Mouse (Mus musculus): ENCODE results near the gene Lrrc73. TPM values are rescaled to one million over a fixed set of nuclear protein-coding genes. Genes with fewer than 3 reads are reported as not detected.
A peak's percentile ranks its signal among the peaks of the same experiment; 100 is the strongest.

Lrrc73 gene
- 6.8 TPM in 2 replicates for polyA plus RNA-seq (2012; rRNA removed)

DNA sequence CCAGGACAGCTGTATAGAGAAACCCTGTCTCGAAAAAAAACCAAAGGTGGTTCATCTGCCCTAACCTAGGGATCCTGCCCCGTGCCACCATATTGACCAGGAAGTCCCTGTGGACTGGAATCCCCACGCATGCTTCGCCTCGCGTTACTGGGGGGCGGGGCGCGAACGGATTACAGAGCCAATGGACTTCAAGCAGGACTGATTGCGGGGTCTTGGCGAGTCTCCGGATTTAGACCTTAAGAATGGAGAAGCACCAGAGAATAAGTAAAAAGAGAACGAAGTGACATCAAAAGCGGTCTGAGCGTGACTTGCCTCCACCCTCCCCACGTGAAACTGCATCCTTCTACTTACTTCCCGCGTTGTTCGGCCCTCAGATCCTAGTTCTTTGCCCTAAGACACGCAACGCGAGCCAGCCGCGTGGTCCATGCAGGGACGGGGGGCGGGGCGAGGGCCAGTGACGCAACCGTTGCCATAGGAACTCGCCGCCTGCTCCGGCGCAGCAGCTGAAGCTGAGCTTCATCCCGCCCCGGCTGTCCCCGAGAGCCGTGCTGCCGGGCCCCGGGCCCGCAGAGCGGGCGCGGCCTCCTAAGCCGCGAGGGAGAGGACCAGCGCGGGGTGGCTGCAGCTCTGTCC is at the start of gene Lrrc73:
TSS of gene Lrrc73 (plus strand) at position 80 of the 633 bp plus-strand sequence.
- peak; percentile 47; the same call in 1 of the 2 replicates for TF ChIP-seq POLR2A (IDR thresholded peaks at IDR 0.05; ENCODE audit: borderline replicate concordance, extremely low read depth, low read depth, low read length)
- TF ChIP-seq CTCF (IDR thresholded peaks at IDR 0.05; ENCODE audit: insufficient read depth, low read length): no peak
- 2% methylated on average over 45 of the region's 48 CpGs for WGBS
- DNase-seq: peak; percentile 89

DNA sequence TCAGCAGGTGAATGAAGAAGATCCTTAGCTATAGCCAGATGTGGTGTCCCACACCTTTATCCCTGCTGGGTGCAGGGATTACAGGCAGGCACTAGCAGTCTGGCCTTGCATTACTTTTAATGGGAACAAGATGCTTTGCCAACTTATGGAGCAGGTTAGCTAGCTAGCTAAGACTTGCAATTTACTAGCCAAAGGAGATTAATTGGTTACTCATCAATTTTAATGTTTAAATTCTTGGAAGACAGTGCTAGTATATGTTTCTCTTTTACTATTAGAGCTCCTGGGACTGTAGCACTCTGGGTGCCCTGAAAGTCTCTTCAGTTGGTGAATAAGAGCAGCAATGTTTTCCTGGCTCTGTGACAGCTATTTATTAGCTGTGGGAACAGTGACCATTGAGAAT is 46.7 kb upstream of the Lrrc73 start:
- DNase-seq: no peak
- no peak for TF ChIP-seq POLR2A (IDR thresholded peaks at IDR 0.05; ENCODE audit: borderline replicate concordance, extremely low read depth, low read depth, low read length)
- no peak for TF ChIP-seq CTCF (IDR thresholded peaks at IDR 0.05; ENCODE audit: insufficient read depth, low read length)
- Histone ChIP-seq H3K4me3 (replicated peaks; ENCODE audit: extremely low read depth, low read depth, low read length) (no peak overlapping the region), H3K4me1 (ENCODE audit: control insufficient read depth, insufficient read depth, low read length) (peaks cover 2% of the 10 kb centered on the region; the same call in 1 of the 2 replicates)

More for the DNA sequence above, at the start of gene Lrrc73:
- H3K4me3 ChIP-seq (replicated peaks; ENCODE audit: extremely low read depth, low read depth, low read length): peak within 1 kb of the TSS; percentile 62
- H3K4me1 ChIP-seq (ENCODE audit: control insufficient read depth, insufficient read depth, low read length): peaks cover 15% of the 10 kb centered on the region

DNA sequence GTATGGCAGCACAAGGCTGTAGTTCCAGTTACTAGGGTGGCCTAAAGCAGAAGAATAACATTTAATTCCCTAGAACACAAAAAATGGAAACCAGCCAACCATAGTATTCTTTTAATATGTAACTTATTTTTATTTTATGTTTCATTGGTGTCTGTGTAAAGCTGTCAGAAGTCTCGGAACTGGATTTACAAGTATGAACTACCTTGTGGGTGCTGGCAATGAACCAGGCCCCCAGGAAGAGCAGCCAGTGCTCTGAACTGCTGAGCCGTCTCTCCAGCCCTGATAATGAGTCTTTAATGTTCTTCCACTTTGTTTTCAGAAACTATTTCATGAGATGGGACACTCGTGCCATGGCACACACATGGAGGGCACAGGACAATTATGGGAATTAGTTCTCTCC is 42.8 kb upstream of the Lrrc73 start:
- TF ChIP-seq CTCF (IDR thresholded peaks at IDR 0.05; ENCODE audit: insufficient read depth, low read length) (no peak), POLR2A (IDR thresholded peaks at IDR 0.05; ENCODE audit: borderline replicate concordance, extremely low read depth, low read depth, low read length) (no peak)
- 82% methylated on average over 3 of the region's 3 CpGs for WGBS
- DNase-seq: no peak
- H3K4me1 ChIP-seq (ENCODE audit: control insufficient read depth, insufficient read depth, low read length): no peaks in the 10 kb centered on the region
- H3K4me3 ChIP-seq (replicated peaks; ENCODE audit: extremely low read depth, low read depth, low read length): no peak overlapping the region

DNA sequence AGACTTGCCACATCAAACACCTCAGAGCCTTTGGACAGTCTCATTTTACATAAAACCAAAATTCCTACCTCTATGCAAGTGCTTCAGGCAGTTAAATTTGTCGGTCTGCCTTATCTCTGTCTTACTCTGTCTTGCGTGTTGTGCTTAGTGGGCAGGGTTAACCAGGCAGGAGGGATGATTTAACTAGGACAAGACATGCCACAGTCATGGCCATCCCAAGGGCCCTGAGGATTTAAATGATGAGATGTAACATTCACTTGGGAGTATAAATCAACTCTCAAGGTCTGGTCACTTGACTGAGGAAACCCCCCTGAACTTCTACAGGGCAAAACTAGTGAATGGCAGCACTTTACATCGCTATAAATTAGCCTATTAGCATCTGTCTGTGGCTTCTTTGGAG is 31.7 kb upstream of the Lrrc73 start:
- 87% methylated on average over 3 of the region's 3 CpGs for WGBS
- DNase-seq: no peak
- no peaks in the 10 kb centered on the region; the same call in 1 of the 2 replicates for H3K4me1 ChIP-seq (ENCODE audit: control insufficient read depth, insufficient read depth, low read length)
- TF ChIP-seq POLR2A (IDR thresholded peaks at IDR 0.05; ENCODE audit: borderline replicate concordance, extremely low read depth, low read depth, low read length): no peak
- no peak for TF ChIP-seq CTCF (IDR thresholded peaks at IDR 0.05; ENCODE audit: insufficient read depth, low read length)
- no peak overlapping the region for H3K4me3 ChIP-seq (replicated peaks; ENCODE audit: extremely low read depth, low read depth, low read length)

DNA sequence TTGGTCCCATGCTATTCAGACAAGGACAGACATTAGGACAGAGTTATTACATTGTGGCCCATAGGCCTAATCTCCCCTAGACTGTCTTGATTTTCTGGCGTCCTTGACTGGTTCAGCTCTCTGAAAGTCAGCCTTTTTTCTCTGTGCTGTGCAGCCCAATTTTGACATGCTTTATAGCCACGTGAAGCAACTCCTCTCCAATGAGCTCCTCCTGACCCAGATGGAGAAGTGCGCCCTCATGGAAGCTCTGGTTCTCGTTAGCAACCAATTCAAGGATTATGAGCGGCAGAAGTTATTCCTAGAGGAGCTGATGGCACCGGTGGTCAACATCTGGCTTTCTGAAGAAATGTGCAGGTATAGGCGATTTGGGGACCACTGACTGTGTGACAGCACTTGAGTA is 25.8 kb upstream of the Lrrc73 start:
- WGBS: 91% methylated on average over 7 of the region's 7 CpGs
- no peaks in the 10 kb centered on the region for H3K4me1 ChIP-seq (ENCODE audit: control insufficient read depth, insufficient read depth, low read length)
- TF ChIP-seq POLR2A (IDR thresholded peaks at IDR 0.05; ENCODE audit: borderline replicate concordance, extremely low read depth, low read depth, low read length) (no peak), CTCF (IDR thresholded peaks at IDR 0.05; ENCODE audit: insufficient read depth, low read length) (no peak)
- no peak for DNase-seq
- no peak overlapping the region for H3K4me3 ChIP-seq (replicated peaks; ENCODE audit: extremely low read depth, low read depth, low read length)

DNA sequence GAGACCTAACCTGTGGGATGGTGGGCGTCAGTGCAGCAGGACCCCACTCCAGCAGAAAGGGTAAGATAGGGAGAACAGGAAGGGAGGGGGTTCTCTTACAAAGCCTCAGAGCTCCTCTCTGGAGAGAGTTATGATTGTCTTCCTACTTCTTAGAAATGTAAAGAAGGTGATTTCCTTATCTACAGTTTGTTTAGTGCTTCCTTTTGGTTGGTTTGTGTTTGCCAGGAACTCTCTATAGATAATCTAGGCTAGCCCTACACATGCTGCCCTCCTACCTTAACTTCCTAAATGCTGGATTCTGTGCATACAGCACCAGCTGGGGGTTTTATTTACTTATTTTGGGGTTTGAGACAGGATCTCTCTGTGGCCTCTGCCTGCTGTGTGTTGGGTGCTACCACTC is 17.3 kb upstream of the Lrrc73 start:
- no peaks in the 10 kb centered on the region for H3K4me1 ChIP-seq (ENCODE audit: control insufficient read depth, insufficient read depth, low read length)
- no peak overlapping the region for H3K4me3 ChIP-seq (replicated peaks; ENCODE audit: extremely low read depth, low read depth, low read length)
- 78% methylated on average over 1 of the region's 1 CpGs for whole genome bisulfite sequencing
- DNase-seq: no peak
- TF ChIP-seq CTCF (IDR thresholded peaks at IDR 0.05; ENCODE audit: insufficient read depth, low read length) (no peak), POLR2A (IDR thresholded peaks at IDR 0.05; ENCODE audit: borderline replicate concordance, extremely low read depth, low read depth, low read length) (no peak)

DNA sequence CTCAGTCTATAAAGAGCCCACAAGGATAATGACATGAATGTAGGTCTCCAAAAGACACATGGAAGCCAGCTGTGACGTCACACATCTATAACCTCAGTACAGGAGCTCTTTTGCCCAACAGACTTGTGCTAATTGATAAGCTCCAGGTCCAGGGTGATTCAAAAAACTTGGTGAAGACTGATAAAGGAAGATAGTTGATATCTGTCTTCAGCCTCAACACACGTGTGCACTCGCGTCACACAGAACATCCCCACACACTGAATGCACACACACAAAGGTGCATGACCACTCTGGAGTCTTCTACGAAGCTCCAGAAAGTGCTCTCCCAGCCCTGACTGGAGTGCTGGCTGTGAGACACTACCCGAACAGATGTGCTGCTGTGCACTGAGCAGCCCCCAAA is 16.3 kb upstream of the Lrrc73 start:
- 90% methylated on average over 6 of the region's 6 CpGs for WGBS
- Histone ChIP-seq H3K4me1 (ENCODE audit: control insufficient read depth, insufficient read depth, low read length) (no peaks in the 10 kb centered on the region), H3K4me3 (replicated peaks; ENCODE audit: extremely low read depth, low read depth, low read length) (no peak overlapping the region)
- no peak for DNase-seq
- no peak for TF ChIP-seq CTCF (IDR thresholded peaks at IDR 0.05; ENCODE audit: insufficient read depth, low read length)

DNA sequence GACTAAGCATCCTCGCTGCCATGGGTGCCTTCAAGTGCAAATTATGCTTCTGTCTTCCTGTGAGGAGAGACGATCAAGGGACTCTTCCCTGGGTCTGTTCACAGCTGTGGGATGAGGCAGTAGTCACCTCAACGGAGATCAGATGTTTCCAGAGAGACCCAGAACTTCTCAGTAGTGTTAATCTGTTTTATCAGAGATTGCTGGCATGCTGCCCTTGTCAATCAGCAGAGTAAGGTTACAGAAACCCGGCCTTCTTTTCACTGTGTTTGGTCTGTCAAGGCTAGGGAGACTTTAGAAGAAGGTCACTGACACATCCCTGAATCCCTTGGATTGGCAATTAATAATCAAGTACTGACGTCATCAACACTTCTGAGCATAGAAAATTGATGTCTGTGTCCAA is 15.9 kb upstream of the Lrrc73 start:
- no peaks in the 10 kb centered on the region for H3K4me1 ChIP-seq (ENCODE audit: control insufficient read depth, insufficient read depth, low read length)
- no peak for DNase-seq
- no peak overlapping the region for H3K4me3 ChIP-seq (replicated peaks; ENCODE audit: extremely low read depth, low read depth, low read length)
- WGBS: 79% methylated on average over 5 of the region's 5 CpGs
- TF ChIP-seq POLR2A (IDR thresholded peaks at IDR 0.05; ENCODE audit: borderline replicate concordance, extremely low read depth, low read depth, low read length) (no peak), CTCF (IDR thresholded peaks at IDR 0.05; ENCODE audit: insufficient read depth, low read length) (no peak)

DNA sequence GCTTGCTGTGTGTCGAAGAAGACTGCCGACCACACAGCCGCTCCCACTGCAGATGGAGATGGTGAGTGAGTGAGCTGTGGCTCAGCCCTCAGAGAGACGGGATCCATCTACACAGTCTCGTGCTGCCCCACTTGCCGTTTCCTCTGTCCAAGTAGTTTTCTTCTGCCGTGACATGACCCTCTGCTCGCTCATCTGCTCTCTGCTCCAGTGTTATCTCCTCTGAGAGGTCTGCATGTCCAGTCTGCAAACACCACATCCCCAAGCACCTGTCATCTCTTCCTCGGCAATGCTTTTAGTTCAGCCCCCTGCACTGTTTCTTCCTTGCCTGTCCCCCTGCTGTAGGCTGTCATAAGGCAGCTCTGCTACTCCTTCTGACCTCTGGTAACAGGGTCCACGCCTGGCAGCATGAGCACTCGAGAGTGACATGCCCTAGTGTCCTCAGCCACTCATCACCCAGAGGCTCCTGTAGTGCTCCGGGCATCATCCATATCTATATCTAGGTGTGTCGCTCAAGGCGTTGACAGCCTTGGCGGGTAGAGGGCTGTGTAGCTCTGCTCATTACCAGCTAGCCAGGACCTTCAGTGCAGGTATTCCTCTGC is 13.7 kb upstream of the Lrrc73 start:
- Histone ChIP-seq H3K4me3 (replicated peaks; ENCODE audit: extremely low read depth, low read depth, low read length) (no peak overlapping the region), H3K4me1 (ENCODE audit: control insufficient read depth, insufficient read depth, low read length) (no peaks in the 10 kb centered on the region)
- WGBS: 84% methylated on average over 15 of the region's 15 CpGs
- DNase-seq: no peak
- TF ChIP-seq POLR2A (IDR thresholded peaks at IDR 0.05; ENCODE audit: borderline replicate concordance, extremely low read depth, low read depth, low read length) (no peak), CTCF (IDR thresholded peaks at IDR 0.05; ENCODE audit: insufficient read depth, low read length) (no peak)

DNA sequence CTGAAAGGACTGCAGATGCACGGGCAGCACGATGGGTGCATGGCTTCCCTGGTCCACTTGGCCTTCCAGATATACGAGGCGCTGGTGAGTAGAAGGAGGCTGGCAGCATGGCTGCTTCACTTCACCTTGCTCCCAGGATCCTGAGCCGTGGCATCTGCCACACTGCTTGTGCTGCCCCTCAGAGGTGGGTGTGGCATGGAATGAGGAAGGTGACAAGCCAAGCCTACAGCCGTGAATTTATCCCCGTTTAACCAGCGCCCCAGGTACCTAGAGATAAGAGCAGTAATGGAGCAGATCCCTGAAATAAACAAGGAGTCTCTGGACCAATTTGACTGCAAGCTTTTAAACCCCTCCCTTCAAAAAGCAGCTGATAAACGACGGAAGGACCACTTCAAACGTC is 11.9 kb upstream of the Lrrc73 start:
- H3K4me3 ChIP-seq (replicated peaks; ENCODE audit: extremely low read depth, low read depth, low read length): no peak overlapping the region
- WGBS: 51% methylated on average over 11 of the region's 11 CpGs
- H3K4me1 ChIP-seq (ENCODE audit: control insufficient read depth, insufficient read depth, low read length): no peaks in the 10 kb centered on the region
- no peak for DNase-seq
- TF ChIP-seq POLR2A (IDR thresholded peaks at IDR 0.05; ENCODE audit: borderline replicate concordance, extremely low read depth, low read depth, low read length): no peak
- TF ChIP-seq CTCF (IDR thresholded peaks at IDR 0.05; ENCODE audit: insufficient read depth, low read length): no peak
